Mouse (Mus musculus) lung, postnatal 14 days (tissue): Measurements from ENCODE around the gene Cltrn.

ENCODE experiments used
- DNase-seq: peaks from one replicate; pipeline ENCODE4 v3.0.0; 2021

The Cltrn gene

GRCm38 (mm10) chrX:164145463-164146250, 57.0 kb downstream of the Cltrn start:
- DNase-seq, result peak; percentile 0

GRCm38 (mm10) chrX:164152703-164153102, 64.1 kb downstream of the Cltrn start:
- DNase-seq, result peak; percentile 0

GRCm38 (mm10) chrX:164153606-164154005, 65.0 kb downstream of the Cltrn start:
- DNase-seq, result no peak

- DNase-seq, result no peak
These were observed 66.0 kb downstream of the Cltrn start for GRCm38 (mm10) chrX:164154594-164154993.

- no peak for DNase-seq
These were observed 76.1 kb downstream of the Cltrn start for GRCm38 (mm10) chrX:164164681-164165080.
